Mouse (Mus musculus) mesoderm, embryonic 11.5 days (tissue): ENCODE data around the gene Lekr1.
A peak's percentile ranks its signal among the peaks of the same experiment; 100 is the strongest.

ENCODE experiments used
- DNase-seq: peaks from one replicate; pipeline ENCODE4 v3.0.0-alpha.2; 2012; ENCODE audit warnings: low read depth, low spot score

Gene Lekr1

DNA sequence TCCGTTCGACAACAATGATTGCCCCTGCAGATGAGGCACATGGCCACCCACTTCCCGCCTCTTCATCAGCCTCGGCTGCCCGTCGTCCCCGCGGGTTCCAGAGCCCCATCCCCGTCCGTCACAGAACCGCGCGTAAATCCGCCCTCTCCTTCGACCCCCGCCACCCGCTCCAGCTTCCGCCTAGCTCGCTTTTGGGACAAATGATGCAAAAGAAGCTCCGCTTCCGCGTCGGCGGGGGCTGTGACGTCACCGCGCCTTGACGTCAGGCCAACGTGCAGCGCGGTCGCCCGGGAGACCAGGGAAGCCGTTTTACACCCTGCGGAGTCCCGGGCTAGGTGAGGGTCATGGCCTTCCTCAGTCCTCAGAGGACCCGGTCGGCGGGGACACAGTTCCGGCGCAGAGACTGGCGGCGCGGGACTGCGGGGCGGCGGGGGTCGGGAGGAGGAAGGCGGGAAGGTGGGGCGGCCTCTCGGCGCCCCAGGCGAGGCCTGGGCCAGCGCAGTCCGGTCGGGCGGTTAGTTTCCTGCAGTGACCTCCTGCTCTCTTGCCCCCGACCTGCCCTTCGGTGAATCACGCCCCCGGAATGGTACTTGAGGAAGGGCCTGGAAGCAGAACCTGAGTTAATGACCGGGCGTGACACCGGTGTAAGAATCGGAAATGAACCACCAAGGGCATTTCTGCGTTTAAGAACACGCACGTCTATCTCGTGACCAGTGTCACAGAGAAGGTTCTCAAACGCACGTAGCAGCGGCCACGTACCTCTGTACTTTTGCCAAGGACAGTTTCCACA lies at the start of gene Lekr1:
TSS of gene Lekr1 (plus strand) at position 252 of the 790 bp plus-strand sequence.
- peak; percentile 92 for DNase-seq

DNA sequence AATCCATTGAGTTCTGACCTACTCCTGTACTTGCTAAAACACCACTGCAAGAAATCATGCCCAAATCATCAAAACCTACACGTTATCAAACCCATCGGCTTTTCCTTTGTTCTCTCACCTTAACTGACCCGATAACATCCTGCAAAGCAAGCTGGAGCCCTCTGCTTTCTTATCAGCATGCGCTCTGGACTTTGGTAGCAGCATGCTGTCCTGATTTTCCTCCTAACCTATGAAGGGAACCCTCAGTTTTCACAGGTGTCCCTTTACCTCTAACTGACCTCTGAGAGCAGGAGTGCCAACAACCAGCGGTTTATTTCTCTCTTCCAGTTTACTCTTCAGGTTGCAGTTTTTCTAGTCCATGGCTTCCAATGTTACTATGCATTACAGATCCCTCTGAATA lies 48.5 kb upstream of the Lekr1 start:
- no peak for DNase-seq

DNA sequence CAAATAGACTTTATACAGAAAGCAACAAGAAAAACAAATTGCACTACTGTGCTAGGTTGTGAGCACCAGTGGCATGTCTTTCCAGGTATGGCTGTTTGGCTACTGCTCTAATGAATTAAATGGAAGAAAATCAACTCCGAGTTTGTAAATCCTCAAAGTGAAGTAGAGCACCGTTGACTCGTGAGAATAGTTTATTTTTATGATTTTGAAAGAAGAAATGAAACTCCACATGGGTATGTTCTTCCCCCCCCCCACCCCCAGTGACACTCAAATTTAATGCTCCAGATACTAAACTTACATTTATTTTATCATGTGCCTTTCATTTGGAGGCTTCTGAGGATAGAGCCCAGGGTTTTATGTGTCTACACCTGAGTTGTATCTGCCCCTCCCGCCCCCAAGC lies 46.7 kb upstream of the Lekr1 start:
- no peak for DNase-seq

DNA sequence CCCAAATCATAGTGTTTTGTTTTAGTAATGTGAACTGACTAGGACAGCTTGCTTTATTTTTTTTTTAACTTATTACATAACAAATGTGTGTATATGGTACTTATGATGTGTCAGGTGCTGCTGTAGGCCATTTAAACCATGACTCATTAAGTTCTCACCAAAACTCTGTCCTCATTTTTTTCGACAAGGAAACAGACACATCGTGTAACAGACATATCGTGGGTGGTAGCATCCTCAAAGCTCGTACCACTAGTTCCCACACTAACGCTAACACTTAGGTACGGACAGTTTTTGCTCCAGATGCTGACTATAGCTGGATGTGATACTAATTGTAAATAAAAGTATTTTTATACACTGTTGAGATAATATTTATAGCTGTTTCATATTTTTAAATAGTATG lies 43.0 kb upstream of the Lekr1 start:
- DNase-seq: no peak

DNA sequence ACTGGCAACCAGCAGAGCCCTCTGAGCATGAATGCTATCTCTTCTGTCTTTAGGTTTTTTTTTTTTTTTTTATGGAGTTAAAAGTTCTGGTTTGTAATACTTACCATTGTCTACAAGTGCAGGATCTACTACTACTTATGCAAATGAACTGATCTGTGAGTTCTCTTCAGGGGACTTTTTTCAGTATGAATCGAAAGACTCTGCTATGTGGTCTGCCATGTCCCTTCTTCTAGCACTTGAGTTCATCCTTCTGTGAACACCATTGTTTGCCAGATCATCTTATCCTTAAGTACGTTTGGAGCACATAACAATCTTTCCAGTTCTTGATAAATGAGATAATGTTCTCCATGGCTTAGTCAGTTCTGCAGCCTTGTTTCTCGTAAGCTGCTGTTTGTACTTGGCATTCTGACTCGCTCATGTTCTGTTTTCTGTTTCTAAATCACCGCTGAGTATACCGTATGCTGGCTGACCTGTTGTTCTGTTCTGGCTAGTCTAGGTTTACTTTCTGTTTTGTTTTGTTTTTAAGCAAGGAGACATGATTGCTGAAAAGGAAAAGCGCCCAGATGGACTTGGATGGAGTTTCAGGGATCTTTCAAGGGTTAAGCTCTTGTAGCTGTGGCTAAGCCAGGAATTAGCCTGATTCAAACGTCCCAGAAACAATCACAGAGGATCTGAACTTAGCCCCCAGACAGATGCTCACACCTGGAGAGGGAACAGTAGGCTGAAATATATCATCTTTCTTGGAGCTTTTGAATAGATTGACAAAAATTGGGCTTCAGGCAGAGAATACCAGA lies 40.3 kb upstream of the Lekr1 start:
- DNase-seq: no peak

DNA sequence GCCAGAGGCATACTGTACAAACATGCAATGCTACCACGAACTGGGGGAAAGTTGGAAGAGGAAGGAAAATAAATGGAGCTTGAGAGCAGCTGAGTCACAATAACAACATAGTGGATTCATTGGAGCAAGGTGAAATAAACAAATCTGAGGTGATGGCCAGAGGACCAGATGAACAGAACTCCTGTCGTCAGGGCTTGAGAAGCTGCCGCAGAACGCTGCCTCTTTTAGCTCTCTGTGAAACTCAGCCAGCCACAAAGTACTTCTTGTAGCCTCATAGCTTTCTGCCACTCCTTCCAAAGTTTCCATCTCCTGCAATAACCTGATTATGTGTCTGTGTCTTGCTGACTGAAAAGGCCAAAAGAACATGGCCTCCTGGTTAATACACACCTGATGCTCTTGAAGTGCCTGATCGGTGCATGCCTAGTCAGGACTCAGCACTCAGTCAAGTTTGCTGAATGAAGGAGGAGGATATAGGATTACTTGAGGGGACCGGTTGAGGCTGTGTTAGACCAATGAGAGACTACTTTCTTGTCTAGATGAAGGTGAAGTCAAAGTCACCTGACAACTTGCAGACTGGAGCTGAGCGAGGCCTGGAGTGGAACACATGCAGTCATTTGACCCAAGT lies 39.6 kb upstream of the Lekr1 start:
- no peak for DNase-seq

DNA sequence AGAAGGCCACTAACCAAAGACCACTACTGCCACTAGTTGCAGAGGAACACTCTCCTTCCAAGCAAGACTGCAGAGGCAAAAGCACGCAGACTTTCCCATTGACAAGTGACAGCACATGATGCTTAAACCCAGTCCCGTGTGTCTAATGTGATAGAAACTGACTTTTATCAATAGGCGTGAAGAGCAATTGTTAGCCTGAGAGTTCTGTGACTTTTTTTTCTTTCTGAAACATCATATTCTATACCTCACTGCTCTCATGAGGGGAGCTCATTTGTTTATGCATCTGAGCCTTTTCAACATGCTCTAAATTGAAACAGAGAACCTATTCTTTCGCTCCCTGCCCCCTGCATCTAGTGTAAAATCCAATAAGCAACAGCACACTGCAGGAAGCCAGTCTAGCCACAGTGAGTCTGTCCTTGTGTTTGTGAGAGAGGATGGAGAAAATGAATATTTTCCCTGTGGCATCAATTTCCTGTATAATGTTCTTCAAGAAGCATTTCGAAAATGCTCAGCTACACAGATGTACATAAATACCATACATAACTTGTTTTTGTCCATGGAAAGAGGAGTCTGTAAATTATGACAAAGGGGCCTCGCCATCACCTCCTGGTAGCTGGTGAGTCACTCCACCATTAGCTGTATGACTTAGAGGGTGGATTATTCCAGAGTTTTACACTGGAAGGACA lies 38.9 kb upstream of the Lekr1 start:
- DNase-seq: no peak

DNA sequence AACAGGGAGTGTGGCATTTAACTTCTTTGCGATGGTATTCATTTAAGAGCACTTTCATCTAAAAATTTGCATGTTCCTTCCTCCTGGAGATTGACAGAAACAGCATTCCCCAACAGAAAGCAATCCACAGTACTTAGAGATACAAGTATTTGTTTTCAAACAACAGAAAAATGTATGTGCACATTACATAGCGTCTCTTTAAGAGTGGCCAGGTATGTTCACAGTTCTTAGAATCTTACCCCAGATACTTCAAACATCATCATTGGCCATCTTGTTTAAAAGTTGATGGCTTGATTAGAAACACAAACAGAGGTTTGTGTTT lies 38.4 kb upstream of the Lekr1 start:
- DNase-seq: no peak

DNA sequence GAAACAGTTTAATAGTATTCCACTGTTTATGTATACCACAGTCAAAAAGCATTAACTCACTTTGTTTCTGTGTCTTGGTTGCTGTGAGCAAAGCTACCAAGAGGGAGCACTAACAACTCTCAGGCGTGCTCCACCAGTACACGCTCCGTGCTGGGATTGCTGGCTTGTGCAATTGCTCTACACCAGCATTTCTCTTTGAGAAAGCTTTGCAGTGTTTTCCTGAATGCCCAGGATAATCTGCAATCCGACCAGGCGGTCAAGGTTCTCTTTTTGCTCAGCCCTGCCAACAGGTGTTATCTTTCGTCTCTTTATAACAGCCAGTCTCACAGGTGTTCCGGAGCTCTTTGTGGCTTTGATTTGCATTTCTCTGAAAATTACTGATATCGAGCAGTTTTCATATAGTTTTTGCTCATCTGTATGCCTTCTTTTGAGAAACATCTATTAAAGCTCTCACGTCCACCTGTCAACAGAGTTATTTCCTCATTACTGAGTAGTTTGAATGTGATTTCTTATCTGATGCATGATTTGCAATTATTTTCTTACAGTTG lies 36.4 kb upstream of the Lekr1 start:
- DNase-seq: no peak

DNA sequence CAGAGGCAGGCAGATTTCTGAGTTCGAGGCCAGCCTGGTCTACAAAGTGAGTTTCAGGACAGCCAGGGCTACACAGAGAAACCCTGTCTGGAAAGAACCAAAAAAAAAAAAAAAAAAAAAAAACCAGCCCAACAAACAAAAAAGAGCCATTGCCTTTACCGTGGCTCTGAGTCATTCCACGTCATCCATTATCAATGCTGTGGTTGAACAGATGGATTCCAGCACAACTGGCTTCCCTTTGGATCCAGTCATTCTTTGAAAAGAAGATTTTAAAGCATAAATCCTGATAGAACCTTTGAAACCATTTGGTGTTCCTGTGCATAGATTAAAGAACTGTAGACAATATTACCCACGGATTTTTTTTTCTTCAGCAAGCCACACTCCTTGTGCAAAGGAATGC lies 32.4 kb upstream of the Lekr1 start:
- no peak for DNase-seq

DNA sequence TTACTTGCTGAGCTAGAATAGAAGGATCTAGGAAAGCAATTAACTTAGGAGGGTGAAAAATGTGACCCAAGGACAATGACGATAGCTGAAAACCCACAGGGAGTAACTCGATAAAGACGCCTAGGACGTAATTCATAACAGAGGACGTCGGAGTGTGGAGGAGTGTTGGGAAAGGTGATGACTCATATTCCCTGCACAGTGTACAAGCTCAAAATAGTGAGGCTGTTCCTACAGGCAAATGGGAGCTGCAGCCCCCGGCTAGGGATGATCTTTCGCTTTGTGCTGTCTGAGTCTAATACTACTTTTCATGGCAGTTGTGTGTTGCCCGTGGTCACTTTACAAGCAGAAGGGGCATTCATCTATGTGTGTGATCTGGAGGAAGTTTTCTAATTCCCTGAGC lies 30.0 kb upstream of the Lekr1 start:
- DNase-seq: no peak

DNA sequence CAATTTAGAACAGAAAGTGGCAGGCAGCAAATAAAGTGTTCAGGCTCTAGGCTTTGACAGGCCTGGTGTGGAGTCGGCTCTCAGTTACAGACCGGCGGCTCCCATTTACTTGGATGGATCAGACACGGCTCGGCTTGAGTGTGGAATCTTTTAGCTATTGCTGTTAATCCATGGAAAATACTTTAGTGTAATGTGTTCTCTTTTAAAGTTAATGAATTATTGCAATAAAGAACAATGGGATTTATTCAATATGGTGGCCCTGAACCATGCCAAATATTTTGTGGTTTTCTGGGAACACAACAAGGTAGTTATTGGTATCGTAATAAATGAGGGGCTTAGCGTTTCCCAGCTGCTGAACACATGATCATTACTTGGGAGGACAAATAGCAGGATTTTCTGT lies 28.7 kb upstream of the Lekr1 start:
- no peak for DNase-seq

DNA sequence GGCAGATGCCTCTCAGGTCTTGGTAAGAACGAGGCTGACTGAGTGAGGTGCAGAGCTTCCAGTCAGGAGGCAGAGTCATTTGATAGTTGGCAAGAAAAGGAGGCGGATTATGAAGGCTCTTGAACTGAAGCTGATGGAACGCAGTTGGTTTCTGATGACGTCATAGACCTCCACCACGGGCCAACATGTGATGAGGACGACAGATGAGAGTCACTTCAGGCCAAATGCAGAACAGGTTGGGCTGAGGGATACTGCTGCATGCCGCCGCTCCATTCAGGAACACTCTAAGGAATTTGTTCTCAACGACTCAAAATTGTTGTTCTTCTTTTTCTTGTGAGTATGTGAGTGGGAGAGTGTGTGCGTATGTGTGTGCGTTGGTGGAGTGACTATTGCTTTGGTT lies 27.1 kb upstream of the Lekr1 start:
- DNase-seq: no peak

DNA sequence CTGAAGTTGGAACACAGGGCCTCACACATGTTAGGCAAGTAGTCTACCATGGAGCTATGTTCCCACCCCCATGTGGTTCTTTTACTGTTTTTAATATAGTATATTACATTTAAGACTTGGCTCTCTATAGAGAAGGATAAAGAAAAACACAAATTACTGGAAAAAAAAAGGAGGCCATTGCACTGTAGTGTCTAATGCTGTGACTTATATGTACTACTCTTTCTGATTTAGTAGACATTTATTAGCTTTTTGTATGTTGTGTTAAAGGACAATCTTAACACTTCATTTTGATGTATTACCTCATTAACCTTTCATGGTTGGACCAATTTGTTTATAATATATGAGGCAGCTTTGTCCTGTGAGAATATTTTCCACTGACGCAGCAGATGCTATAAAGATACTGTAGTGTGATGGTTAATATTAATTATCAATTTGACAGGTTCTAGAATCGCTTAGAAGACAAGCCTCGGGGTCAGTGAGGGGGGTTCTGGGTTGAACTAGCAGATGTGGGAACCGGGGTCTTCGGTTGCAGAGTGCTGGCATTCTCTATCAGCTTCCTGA lies 26.5 kb upstream of the Lekr1 start:
- no peak for DNase-seq

DNA sequence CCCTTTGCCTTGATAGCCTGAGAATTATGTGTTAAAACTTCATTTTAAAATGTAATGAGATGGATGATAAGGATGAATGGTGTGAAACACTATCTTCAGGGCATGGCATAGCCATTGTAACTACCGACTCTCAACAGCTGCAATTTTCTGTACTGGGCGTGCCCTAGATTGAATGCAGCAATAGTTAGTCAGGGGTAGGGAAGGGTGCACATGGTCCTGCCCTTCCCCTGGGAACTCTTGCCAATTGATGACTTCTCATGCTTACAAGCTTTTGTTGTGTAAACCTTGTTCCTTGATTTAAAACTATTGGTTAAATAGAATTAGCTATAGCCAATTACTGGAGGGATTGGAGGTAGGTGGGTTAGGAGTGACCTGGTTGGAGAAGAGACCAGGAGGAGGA lies 23.1 kb upstream of the Lekr1 start:
- DNase-seq: no peak

DNA sequence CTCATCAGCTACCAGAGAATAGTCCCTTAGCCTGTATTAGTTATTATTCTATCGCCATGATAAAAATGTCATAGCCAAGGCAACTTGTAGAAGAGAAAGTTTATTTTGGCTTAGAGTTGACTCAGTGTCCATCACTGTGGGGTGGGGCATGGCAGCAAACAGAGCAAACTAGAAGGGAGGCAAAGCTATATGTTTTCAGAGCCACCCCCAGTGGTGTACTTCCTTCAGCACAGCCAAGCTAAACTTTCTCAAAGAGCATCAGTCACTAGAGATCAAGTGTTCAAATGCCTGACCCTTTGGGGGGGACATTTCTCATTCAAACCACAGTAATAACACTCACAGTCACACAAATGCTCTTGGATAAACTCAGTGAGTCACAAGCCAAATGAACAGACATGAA lies 22.4 kb upstream of the Lekr1 start:
- no peak for DNase-seq

DNA sequence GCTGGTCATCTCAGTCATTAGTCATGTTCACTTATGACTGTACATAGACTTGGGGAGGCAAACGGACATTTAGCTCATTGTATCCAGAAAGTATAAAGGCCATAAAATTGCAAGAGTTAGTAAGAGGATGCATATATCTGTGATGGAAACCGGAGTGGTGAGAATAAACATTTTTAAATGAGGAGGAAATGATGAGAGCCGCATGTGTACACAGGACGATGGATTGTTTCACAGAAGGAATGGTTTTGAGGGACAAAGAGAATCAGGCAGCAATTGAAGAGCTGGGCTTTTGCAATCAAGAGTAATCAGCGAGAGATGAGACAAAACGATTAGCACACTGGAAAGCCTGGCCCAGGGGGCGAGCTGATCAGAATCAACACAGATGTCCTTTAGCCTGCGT lies 18.4 kb upstream of the Lekr1 start:
- no peak for DNase-seq

DNA sequence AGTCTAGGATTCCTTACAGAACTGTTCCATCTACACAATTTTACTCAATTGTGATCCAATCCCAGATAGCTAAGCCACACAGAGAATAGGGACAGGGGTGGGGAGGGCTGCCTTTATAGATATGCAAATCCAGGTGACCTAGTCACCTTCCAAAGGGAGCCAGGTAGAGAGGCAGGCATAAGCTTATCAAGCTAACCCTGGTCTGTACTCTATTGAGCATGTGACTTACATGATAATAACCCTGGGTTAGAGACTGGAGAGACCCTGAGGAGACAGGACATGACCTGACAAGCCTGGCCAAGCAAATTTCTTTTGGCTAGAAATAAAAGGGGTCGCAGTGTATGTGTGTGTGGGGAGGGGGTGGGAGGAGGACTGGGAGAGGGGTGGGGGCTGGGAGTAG lies 17.1 kb upstream of the Lekr1 start:
- no peak for DNase-seq

DNA sequence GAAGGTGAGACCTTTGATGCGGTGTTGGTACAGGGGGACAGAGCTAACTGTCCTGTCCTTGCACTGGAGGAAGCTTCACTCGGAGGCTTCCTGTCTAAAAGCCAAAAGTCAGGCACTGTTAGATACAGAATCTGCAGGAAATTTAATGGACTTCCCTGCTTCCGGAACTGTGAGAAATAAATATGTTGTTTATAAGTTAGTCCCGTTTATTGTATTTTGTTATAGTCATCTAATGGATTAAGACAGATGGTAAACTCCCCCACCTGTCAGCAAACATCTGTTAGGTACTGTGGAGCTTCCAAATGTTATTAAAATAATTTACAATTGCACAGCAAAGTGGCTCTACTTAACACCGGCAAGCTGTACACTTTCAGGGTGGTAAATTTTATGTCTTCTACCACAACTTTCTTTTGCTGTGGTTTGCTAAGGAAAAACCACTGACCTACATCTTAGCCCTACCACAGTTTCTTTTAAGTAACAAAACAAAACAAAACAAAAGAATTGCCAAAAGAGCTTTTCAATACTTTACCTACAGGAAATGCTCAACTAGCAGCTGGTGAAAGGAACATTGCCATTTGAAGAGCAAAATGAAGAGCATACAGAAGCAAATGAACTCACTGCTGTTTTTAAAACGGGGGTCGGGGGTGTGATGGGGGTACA lies 15.7 kb upstream of the Lekr1 start:
- DNase-seq: no peak

DNA sequence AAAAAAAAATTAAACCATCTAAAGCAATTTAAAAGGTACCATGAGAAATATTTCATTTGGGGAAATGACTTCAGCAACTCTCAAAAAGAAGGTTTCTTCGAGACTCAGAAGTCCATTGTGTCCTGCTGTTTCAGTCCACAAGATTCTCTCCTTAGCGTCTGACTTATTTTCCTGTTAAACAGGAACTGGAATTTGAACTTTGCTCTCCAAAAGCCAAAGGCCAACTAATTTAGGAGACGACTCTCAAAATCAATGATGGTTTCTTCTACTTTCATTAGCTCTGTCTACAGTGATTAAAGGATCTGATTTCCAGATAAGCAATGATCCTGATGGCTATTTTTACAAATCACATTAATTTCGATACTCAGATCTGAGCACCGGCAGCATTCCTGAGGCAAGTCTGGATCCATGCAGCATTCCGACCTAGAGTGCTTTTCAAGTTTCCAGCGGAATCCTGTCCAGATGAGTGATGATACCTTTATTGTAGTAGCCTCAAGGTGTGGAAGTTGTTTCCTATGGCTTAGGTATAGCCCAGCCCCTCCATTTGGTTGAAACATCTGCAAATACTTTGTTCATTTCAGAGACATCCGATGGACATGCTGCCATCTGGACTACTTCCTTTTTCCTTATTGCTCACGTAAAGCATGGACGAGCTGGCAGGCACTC lies 11.4 kb upstream of the Lekr1 start:
- DNase-seq: peak; percentile 55

DNA sequence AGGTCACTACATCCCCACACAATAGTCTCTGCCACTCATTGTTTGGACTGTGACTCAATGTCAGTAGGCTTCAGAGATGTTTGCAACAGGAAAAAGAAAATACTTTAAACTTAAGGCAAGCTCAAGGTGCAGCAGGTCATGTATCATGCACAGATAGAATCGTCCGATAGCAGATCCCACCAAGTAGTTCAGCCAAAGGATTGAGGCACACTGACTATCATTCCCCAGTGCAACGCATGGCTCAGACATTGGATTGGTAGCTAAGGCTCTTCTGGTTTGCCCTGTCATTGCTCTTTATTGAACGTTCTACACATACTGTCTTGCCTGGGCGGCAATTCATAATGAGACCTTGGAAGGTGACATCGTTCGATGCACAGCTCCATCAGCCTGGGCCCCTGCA lies 9.6 kb upstream of the Lekr1 start:
- DNase-seq: no peak
